Mouse (Mus musculus) lung, embryonic 15.5 days (tissue): ENCODE data around the gene 4930451I11Rik. TPM values are rescaled to one million over a fixed set of nuclear protein-coding genes. Genes with fewer than 3 reads are reported as not detected.

ENCODE experiments used
- ATAC-seq: fragments of 200-750 bp; cut with Nextera tagmentation; 2 replicates; pipeline ENCODE4 v1.8.0; 2017; ENCODE audit warnings: moderate number of reproducible peaks, borderline replicate concordance; ENCODE audit not compliant: low FRiP score, low TSS enrichment; ENCODE audit errors: extremely low read depth
- H3K27ac ChIP-seq: fragments of 300-500 bp; sonication (generic); 2 replicates; pipeline ENCODE4 v1.5.1; 2015; ENCODE audit warnings: moderate library complexity, mild to moderate bottlenecking, inconsistent platforms
- H3K27me3 ChIP-seq: fragments of 300-500 bp; sonication (generic); 2 replicates; pipeline ENCODE4 v1.6.1; 2015; ENCODE audit warnings: inconsistent platforms
- H3K36me3 ChIP-seq: fragments of 300-500 bp; sonication (generic); 2 replicates; pipeline ENCODE4 v1.6.1; 2015; ENCODE audit warnings: inconsistent platforms
- H3K4me1 ChIP-seq: fragments of 300-500 bp; sonication (generic); 2 replicates; pipeline ENCODE4 v1.6.1; 2015; ENCODE audit warnings: inconsistent platforms
- H3K4me2 ChIP-seq: fragments of 300-500 bp; sonication (generic); 2 replicates; pipeline ENCODE4 v1.6.1; 2015; ENCODE audit warnings: inconsistent platforms, mild to moderate bottlenecking, moderate library complexity
- H3K4me3 ChIP-seq: fragments of 300-500 bp; sonication (generic); 2 replicates; pipeline ENCODE4 v1.5.1; 2015; ENCODE audit warnings: mild to moderate bottlenecking, inconsistent platforms
- H3K9ac ChIP-seq: fragments of 300-500 bp; sonication (generic); 2 replicates; pipeline ENCODE4 v1.6.1; 2015; ENCODE audit warnings: inconsistent platforms
- H3K9me3 ChIP-seq: fragments of 300-500 bp; sonication (generic); 2 replicates; pipeline ENCODE4 v1.6.1; 2016; ENCODE audit warnings: inconsistent platforms
- WGBS: fragments of 180-500 bp; shearing (Covaris S2); methylation state at CpG from one replicate; pipeline ENCODE4 v1.1.7; 2015; 5-methylcytosine and 5-hydroxymethylcytosine counted together
- polyA plus RNA-seq: library from polyadenylated mRNA; unstranded; fragments of >200 nt; fragmentation: Nextera tagmentation; extraction: Ambion mirVana; gene quantifications from 2 replicates; pipeline ENCODE4 v1.2.1, GENCODE M21; 2015

The 4930451I11Rik gene
- polyA plus RNA-seq, 1 experiment from 2014 or later: not detected

DNA sequence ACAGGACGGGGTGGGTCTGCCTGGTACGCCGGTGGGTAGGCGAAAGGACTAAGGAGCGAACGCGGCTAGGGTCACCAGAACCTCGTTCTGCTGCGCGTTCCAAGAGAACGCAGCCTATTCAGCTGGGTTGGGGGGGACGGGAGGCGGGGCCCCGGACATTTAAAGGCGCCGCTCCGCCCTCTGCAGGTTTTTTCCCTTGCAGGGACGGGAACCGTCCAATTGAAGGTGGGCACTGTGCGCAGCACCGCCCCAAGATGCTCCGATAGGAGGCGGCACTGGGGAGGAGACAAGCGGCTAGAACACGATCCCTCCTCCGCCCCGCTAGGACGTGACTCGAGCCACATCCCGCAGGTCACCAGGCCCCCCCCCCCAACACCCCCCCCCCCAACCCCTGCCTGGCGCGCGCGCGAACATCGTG lies 32.4 kb downstream of the 4930451I11Rik start:
- Histone ChIP-seq H3K36me3 (peaks cover 39% of the 10 kb centered on the region), H3K27ac (peak overlapping the region; percentile 99), H3K4me2 (peak overlapping the region; percentile 86), H3K9me3 (no peaks in the 10 kb centered on the region), H3K4me1 (peaks cover 30% of the 10 kb centered on the region), H3K4me3 (peak overlapping the region; percentile 89), H3K27me3 (no peaks in the 10 kb centered on the region), H3K9ac (peak overlapping the region; percentile 92)
- 0% methylated on average over 30 of the region's 36 CpGs for WGBS
- peak; percentile 97 for ATAC-seq

DNA sequence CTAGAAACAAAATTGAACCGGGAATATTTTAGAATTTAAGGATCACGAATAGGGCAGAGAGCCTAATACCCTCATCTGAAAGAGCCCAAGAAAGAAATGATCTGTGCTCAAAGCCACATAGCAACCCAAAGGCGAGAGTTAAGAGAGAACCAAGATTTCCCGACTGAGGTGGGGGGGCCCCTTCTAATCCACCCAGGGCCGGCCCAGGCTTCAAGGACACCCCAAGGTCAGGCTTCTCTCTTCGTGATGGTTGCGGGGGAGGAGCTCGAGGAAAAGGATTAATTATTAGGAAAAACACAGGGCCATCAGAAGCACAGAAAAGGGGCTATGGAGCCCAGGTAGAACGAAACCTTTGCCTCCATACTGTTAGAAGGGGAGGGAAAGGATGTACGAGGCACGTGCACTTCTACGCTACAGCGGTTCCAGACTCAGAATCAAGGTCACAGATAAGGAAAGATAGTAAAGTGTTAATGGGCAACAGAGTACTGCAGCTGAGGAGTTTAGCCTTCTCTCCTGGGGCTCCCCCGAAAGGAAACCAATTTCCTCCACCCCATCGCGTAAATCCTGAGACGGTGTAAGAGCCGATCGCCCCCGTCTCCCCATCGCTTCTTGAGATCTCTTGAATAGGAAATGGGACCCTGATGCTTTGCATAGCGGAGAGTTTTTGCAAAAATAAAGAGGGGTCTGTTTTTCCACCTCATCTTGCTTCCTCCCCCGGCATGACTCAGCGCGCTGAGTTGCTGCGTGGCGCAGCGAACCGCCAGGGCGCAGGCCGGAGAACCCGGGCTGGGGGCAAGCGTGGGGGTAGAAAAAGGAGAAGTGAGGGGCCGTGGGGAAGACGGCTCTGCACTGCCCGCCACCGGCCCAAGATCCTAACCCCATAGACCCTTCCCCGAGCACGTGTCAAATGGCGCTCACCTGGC lies 33.1 kb downstream of the 4930451I11Rik start:
- H3K36me3 ChIP-seq: peaks cover 44% of the 10 kb centered on the region
- WGBS: under 1% methylated on average over 40 of the region's 40 CpGs

DNA sequence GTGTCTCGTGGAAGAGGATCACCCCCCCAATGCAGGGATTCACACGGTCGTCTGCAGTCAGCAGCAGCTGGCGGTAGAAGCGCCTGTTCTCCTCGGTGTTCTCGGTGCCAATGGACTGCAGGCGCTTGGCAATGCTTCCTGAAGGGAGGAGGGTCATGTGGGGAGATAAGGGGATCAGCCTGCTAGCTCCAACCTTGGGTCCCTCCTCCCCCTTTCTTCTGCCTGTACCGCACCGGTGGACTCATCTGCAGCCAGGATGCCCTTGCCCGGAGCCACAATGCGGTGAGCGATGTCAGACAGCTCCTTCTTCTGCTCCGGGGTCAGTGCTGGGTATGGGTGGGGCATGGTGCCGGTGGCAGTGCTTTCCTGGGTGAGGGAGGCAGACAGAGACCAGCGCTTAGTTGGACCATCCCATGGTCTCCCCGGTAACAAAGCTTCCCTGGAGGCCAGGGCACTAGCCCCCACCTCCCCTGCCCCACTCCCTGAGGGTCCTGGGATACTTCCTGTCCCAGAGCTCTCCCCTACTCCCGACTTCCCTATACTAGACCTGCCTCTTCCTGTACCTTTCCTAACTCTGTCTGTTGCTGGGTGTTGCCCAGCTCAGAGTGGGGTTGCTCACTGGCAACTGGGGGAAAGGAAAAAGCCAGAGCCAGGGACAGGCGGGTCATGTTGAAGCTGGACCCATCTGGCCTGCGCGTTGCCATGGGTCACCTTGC lies 33.9 kb downstream of the 4930451I11Rik start, which contains the start of gene Fam57b:
Fam57b (plus strand) TSS at position 258 of the 716 bp plus-strand sequence.
- Histone ChIP-seq H3K9ac (peak within 1 kb of the TSS; percentile 92), H3K4me2 (peak within 1 kb of the TSS; percentile 86), H3K9me3 (no peaks in the 10 kb centered on the region), H3K4me3 (peak within 1 kb of the TSS; percentile 89), H3K27ac (peak within 1 kb of the TSS; percentile 95), H3K36me3 (peaks cover 41% of the 10 kb centered on the region), H3K4me1 (peaks cover 39% of the 10 kb centered on the region), H3K27me3 (no peaks in the 10 kb centered on the region)
- 16% methylated on average over 21 of the region's 21 CpGs for WGBS
- ATAC-seq: no peak

More for the DNA sequence above, 33.1 kb downstream of the 4930451I11Rik start:
- peak overlapping the region; percentile 95 for H3K27ac ChIP-seq
- H3K4me1 ChIP-seq: peaks cover 31% of the 10 kb centered on the region
- no peaks in the 10 kb centered on the region for H3K9me3 ChIP-seq
- H3K27me3 ChIP-seq: no peaks in the 10 kb centered on the region
- H3K4me3 ChIP-seq: peak overlapping the region; percentile 89
- ATAC-seq: no peak
- H3K9ac ChIP-seq: peak overlapping the region; percentile 92
- peak overlapping the region; percentile 86 for H3K4me2 ChIP-seq

DNA sequence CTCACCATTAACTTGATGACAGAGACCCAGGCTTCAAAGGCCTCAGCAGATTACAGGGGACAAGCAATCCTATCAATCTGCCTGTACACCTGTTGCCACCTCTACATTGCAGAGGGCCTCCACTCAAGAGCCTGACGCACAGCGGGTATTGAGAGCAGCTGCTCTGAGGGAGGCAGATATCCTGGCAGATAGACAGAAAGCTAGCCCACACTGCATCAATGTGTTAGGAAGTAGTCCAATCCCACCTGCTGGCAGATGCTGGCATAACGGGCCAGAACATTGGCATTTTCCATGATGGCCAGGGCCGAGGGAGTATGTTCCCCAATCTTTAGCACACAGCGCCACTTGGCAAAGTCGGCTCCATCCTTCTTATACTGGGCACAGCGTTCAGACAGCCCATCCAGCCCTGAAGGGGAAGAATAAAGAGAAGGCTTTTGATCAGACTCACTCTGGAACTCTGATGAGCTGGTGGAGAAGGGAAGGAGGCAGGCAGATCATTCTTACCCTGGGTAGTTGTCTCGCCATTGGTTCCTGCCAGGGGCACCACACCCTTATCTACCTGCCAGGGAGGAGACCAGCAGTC lies 35.0 kb downstream of the 4930451I11Rik start:
- Histone ChIP-seq H3K27ac (no peak overlapping the region), H3K4me3 (no peak overlapping the region), H3K4me2 (peak overlapping the region; percentile 14; the same call in 1 of the 2 replicates), H3K36me3 (peaks cover 38% of the 10 kb centered on the region), H3K9me3 (no peaks in the 10 kb centered on the region), H3K9ac (no peak overlapping the region), H3K4me1 (peaks cover 39% of the 10 kb centered on the region), H3K27me3 (no peaks in the 10 kb centered on the region)
- no peak for ATAC-seq
- 77% methylated on average over 8 of the region's 8 CpGs for WGBS

DNA sequence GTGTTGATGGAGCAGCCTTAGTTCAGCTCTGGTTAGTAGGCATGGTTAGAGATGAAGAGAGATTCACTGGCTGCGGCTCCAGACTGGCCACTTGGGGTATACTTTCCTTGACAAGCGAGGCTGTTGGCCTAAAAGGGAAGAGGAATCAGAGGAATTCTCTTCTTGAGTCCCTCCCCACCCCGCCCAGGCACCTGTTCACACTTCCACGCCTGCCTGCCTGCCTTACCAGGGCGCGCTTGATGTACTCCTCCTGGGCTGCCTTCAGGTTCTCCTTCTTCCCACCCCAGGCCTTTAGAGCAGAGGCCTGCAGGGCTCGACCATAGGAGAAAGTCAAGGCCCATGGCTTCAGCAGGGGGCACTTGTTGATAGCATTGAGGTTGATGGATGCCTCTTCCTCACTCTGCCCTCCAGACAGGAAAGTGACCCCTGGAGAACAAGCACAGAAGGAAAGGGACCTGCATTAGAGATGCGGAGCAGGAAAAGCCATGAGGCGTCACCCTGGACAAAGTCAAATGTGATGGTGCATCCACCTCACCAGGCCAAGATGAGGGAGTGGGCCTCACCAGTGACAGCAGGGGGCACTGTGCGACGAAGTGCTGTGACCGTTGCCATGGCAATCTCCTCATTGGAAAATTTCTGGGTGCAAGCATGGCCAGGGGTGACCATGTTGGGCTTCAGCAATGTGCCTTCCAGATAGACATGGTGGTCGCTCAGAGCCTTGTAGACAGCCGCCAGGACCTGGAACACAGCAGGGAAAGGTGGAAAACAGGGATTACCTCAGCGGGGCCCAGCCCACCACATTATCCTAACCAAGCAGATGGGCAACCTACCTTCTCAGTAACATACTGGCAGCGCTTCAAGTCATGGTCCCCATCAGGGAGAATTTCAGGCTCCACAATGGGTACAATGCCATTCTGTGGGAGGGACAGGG lies 35.8 kb downstream of the 4930451I11Rik start:
- H3K9me3 ChIP-seq: no peaks in the 10 kb centered on the region
- H3K4me3 ChIP-seq: no peak overlapping the region
- H3K9ac ChIP-seq: no peak overlapping the region
- no peak overlapping the region for H3K4me2 ChIP-seq
- H3K27me3 ChIP-seq: no peaks in the 10 kb centered on the region
- peaks cover 41% of the 10 kb centered on the region for H3K4me1 ChIP-seq
- no peak overlapping the region for H3K27ac ChIP-seq
- peaks cover 38% of the 10 kb centered on the region for H3K36me3 ChIP-seq
- WGBS: 77% methylated on average over 16 of the region's 16 CpGs
- no peak for ATAC-seq

DNA sequence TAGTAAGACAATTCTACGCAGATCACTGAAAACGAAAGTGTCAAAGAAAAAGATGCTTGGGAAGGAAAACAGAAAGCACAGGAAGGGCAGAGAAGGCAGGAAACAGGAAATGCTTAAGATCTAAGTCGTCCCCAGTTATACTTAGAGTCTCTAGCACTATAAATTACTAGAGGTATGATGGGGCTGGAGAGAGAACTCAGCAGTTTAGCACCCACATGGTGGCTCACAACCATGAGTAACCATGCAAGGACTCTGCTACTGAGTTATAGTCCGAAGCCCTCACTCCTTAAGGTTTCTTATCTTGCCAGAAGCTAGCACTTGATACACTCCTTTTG lies 37.2 kb downstream of the 4930451I11Rik start:
- H3K4me3 ChIP-seq: no peak overlapping the region
- no peak for ATAC-seq
- WGBS: 70% methylated on average over 4 of the region's 4 CpGs
- no peaks in the 10 kb centered on the region for H3K27me3 ChIP-seq
- no peak overlapping the region for H3K4me2 ChIP-seq
- H3K36me3 ChIP-seq: peaks cover 49% of the 10 kb centered on the region
- H3K4me1 ChIP-seq: peaks cover 37% of the 10 kb centered on the region
- H3K27ac ChIP-seq: no peak overlapping the region
- no peaks in the 10 kb centered on the region for H3K9me3 ChIP-seq
- H3K9ac ChIP-seq: no peak overlapping the region

DNA sequence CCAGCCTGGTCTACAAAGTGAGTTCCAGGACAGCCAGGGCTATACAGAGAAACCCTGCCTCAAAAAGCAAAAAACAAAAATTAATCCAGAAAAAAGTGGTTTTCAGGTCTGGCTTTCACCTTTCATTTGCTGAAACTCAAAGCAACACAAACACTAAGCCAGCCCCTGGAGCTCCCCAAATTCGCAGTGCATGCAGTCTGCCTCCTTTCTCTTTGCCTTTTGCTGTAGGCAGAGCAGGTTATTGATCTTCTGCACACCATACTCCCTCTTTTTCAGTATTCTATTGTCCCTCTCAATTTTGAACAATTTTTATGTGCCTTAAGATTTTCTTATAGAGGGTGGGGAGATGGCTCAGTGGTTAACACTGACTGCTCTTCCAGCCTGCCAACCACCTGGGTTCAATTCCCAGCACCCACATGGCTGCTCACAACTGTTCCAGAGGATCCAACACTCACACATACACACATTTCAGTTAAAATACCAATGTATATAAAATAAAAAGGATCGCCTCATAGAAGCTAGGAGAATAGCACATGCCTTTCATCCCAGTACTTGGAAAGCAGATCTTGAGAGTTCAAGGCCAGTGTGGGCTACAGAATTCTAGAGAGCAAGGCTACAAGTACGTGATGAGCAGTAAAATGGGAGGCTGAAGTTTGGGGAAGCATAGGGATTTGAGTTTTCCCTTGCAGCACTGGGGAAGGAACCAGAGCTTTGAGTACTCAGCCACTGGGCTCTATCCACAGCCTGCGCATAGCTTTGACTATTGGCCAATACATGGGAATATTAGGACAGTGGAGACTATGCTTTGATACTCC lies 37.8 kb downstream of the 4930451I11Rik start:
- peaks cover 54% of the 10 kb centered on the region for H3K36me3 ChIP-seq
- no peak overlapping the region for H3K4me2 ChIP-seq
- 67% methylated on average over 4 of the region's 4 CpGs for WGBS
- H3K4me1 ChIP-seq: peaks cover 37% of the 10 kb centered on the region
- H3K9ac ChIP-seq: no peak overlapping the region
- ATAC-seq: no peak
- no peak overlapping the region for H3K27ac ChIP-seq
- no peaks in the 10 kb centered on the region for H3K9me3 ChIP-seq
- no peaks in the 10 kb centered on the region for H3K27me3 ChIP-seq
- no peak overlapping the region for H3K4me3 ChIP-seq

DNA sequence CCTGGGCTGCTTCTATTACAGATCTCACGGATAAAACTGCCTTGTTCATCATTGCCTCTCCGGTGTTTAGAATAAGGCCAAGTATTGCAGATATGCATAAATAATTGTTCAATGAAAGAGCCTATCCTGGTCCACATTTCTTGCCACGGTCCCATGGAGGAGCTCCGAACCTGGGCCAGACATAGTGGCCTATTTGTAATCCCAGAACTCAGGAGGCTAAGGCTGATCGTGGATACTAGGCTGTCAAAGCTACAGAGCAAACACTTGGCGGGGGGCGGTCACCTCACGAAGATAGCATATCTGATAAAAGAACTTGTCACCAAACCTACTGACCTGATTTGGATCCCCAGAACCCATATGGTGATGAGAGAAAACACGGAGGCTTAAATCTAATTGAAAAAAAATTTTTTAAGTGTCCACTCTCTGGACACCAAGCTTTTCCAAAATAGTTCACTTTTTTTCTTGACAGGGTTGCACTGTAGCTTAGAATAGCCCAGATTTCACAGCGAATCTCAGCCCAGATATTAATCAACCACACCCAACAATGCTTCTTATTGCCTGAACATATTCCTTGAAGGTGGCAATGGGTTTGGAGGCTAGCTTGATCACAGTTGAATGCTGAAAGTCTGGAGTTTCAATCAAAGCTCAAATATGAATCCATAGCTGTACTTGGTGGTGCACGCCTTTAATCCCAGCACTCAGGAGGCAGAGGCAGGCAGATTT lies 38.6 kb downstream of the 4930451I11Rik start:
- Histone ChIP-seq H3K27ac (peak overlapping the region; percentile 98), H3K9ac (peak overlapping the region; percentile 41), H3K36me3 (peaks cover 62% of the 10 kb centered on the region), H3K27me3 (no peaks in the 10 kb centered on the region), H3K4me1 (peaks cover 34% of the 10 kb centered on the region), H3K4me3 (peak overlapping the region; percentile 74), H3K4me2 (peak overlapping the region; percentile 62), H3K9me3 (no peaks in the 10 kb centered on the region)
- 19% methylated on average over 11 of the region's 11 CpGs for WGBS
- no peak for ATAC-seq

DNA sequence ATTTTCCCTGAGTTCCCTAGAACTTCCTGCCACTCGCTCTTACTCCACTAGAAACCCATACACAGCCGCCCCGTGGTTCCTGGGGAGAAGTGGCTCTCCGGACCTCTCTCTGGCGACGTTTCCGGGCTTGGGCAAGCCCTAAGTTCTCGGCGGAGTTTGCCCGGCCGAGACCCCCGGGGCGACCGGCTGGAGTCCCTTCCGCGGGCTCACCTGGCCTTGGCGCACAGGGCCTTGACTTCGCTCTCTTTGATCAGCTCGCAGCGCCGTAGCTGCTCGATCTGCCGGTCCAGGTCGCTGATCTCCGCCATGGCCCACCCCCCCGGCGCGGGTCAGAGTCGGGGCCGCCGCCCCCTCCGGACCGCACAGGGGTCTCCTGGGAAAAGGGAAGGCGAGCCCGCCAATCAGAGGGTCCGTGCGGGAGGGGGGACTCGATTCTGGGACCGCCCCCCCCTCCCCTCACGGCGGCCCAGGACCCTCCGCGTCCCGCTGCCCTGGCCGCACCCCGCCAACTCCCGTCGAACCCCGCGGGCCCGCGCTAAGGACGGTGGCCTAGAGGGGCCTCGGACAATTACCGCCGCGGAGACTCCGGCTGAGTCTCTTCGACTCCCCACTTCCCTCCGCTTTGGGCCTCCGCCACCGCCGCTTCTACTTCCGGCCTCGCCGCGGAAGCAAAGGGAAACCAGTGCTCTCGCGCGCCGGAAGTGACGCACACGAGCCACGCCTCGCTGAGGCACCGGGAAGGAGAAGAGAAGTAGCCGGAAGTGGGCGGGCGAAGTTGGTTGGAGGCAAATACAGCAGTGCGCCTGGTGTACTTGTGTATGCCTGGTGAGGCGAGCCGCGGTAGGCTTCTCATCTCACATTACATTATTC lies 39.4 kb downstream of the 4930451I11Rik start, which contains the start of gene Ppp4c:
Ppp4c (minus strand) TSS at position 646 of the 870 bp plus-strand sequence.
- H3K4me1 ChIP-seq: peaks cover 26% of the 10 kb centered on the region
- peak within 1 kb of the TSS; percentile 62 for H3K4me2 ChIP-seq
- peak within 1 kb of the TSS; percentile 98 for H3K27ac ChIP-seq
- under 1% methylated on average over 77 of the region's 83 CpGs for WGBS
- peaks cover 66% of the 10 kb centered on the region for H3K36me3 ChIP-seq
- H3K9ac ChIP-seq: peak within 1 kb of the TSS; percentile 84
- H3K9me3 ChIP-seq: no peaks in the 10 kb centered on the region
- peak; percentile 86 for ATAC-seq
- H3K27me3 ChIP-seq: no peaks in the 10 kb centered on the region
- peak within 1 kb of the TSS; percentile 74 for H3K4me3 ChIP-seq
